Mouse (Mus musculus): ENCODE measurements around the gene Als2cr12.
"Not testable (repeated sequence)": the region's sequence is repeated elsewhere in the genome, so short reads cannot be mapped to it uniquely, and the experiment has no call there.

Gene Als2cr12

DNA sequence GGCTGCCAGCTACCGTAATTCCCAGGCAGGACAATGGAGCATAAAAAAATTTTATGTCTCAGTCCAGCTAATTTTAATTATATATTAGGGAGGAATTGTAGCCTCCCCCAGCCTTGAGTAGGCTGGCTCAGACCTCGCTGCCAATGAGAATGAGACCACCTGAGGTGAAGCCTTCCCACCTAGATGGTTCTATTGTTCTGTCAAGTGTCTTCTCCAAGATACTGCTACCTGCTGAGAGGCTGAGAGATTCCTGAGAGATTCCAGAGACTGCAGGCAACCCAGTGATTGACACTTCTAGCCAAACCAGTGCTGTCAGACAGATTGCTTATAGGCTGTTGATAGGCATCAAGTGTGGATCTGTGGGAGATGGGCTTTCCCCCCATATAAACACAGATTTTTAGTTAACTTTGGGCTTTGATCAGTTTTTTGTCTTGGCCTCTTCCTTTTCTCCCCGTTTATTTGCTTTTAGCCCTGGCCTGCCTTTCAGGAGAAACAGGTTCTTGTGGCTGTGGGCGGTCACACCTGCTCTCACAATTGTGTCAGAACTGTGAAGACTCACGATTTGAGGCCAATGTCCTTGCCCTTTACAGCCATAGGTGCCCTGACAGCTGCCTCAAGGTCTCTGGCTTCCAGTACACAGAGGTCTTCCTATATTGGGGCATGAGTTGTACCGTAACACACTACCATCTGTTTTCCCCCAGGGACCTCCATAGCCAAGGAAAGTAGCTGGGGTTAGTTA is 5.6 kb downstream of the Als2cr12 start:
- in situ Hi-C loops (cut with MboI) = no loop called here

DNA sequence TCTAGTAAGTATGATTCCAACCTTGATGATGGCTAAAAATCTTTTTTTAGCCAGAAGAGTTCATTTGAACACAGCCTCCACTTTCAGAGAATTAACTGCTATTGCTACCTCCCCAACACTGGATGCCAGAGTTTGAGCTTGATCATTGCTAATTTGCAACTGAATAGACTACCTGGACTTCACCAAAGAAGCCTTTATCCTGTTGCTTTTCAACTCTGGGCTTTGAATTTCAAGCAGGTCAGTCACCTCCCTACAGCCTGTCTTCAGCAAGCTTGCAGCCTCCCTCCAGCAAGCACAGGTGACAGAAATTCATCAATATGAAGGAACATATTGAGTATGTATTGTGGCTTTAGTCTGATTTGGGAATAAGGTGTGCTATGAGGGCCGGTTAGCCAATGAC is 6.4 kb downstream of the Als2cr12 start:
- in situ Hi-C loops (cut with MboI) = no loop called here

DNA sequence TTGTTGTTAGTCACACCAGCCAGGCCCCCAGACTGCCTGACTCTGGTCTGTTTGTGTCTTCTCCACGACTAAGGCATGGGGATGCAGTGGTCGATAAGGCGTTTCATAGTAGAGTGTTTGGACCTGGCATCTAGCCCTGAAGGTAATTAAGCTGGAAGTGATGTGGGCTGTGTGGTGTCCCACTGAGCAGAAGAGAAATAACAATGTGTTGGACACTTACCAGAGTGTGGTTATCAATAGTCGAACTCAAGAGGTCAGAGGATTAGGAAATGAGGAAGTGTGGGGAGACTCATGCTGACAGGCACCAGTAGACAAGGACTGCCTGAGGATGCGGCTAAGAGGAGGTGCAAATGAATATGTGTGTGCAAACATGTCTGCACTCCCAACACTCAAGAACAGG is 17.4 kb downstream of the Als2cr12 start:
- in situ Hi-C loops (cut with MboI) = not testable (repeated sequence)

DNA sequence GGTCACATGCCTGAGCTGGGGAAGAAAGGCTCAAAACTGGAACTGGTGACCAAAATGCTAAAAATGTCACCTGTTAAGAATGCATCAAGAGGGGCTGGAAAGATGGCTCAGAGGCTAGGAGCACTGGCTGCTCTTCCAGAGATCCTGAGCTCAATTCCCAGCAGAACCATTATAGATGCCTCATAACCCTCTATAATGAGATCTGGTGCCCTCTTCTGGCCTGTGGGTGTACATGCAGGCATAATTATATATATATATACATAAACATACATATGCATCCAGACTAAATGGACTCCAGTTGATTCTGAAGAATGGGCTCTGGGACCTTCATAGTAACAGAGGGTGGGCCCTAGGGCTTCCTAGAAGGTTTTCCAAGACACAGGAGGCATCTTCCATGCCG is 18.2 kb downstream of the Als2cr12 start:
- in situ Hi-C loops (cut with MboI) = no loop called here

DNA sequence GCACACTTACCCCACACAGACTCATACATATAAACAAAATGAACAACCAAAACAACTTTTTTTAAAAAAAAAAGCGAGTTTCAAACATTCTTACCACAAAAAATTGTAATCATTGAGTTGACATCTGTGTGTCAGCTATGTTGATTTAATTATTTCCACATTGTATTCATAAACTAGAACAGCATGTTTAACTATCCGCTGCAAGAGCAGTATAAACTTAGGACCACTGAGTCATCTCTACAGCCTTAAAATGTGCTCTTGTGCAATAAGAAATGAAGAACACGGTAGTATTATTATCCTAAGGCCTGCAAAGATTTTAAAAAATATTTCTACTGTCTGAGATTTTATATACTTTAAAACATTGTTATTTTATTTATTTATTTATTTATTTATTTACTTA is 20.8 kb downstream of the Als2cr12 start:
- in situ Hi-C loops (cut with MboI) = no loop called here

DNA sequence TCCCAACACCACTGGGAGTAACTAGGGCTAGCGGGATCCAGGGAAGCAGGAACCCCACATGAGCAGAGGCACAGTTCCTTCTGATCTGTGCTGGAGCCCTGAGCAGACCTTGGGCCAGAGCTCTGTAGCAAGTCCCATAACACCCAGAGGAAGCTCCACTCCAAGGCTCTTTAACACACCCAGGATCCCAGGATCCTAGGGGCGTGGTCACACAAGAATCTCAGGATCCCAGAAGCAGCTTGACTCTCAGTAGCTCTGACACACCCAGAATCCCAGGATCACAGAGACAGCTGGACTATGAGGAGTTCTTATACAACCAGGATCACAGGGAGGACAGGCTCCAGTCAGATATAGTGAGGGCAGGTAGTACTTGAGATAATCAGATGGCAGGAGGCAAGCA is 23.7 kb downstream of the Als2cr12 start:
- in situ Hi-C loops (cut with MboI) = no loop called here

DNA sequence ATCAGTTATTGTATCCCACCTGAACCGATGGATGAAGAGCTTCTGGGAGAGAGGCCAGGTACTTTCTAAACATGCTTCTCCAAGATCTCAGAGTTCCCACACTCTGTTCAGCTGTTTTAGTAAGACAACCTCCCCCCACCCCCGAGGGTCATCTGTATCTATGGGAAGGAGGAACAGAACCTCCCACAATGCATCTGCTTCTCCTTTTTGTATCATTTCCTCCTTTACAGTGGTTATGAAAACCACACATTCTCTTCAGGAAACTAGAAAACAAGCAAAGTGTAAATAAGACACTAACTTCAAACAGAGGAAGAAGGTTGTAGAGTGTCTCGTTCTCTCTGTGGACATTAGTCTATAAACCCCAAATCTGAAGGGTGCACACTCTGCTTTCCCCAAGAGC is 26.2 kb downstream of the Als2cr12 start:
- in situ Hi-C loops (cut with MboI) = not testable (repeated sequence)

DNA sequence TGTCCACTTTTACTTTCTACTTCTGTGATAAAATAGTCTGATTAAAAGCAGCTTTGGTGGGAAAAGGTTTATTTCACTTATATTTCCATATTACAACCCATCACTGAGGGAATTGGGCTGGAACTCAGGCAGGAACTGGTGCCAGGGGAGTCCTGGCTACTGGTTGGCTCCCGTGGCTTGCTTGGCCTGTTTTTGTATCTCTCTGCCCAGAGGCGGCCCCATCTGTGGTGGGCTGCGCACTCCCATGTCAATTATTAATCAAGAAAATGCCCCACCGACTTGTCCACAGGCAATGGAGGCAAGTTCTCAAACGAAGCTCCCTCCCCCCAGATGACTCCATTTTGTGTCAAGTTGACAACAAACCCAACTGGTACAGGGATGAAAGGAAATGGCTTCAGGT is 27.6 kb downstream of the Als2cr12 start:
- in situ Hi-C loops (cut with MboI) = no loop called here

DNA sequence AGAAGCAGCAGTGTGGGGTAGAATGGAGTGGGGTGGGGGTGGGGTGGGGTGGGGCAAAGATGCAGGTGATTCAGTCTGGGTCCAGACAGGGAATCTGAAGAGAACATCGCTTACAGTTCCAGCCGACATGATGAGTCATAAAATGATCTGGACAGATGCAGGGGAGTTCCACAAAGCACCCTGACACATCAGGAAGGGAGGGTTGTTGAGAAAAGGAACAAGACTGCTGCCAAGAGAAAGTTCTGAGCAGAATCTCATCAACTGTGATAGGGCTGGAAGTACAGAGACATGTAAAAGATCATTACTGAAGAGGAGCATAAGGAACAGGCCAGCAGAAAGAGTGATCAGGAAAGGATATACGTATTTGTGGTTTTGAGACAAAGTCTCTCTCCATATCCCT is 32.4 kb downstream of the Als2cr12 start:
- in situ Hi-C loops (cut with MboI) = not testable (repeated sequence)

DNA sequence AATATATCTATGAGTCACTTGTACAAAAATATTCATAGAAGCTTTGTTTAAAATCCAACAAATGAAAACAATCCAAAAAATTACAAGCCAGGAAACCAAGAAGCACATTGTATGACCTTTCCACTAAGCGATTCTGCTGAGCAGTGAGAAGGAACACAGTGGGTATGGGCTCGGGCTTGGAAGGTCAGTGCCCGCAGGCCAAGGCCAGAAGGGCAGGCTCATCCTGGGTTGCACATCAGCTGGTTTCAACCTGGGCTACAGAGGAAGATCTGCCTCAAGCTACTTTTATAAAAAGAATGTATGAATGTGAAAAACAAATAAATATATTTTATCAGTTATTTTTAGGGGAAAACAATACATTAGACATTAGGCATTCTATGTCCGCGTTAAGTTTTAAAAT is 33.1 kb downstream of the Als2cr12 start:
- in situ Hi-C loops (cut with MboI) = not testable (repeated sequence)

DNA sequence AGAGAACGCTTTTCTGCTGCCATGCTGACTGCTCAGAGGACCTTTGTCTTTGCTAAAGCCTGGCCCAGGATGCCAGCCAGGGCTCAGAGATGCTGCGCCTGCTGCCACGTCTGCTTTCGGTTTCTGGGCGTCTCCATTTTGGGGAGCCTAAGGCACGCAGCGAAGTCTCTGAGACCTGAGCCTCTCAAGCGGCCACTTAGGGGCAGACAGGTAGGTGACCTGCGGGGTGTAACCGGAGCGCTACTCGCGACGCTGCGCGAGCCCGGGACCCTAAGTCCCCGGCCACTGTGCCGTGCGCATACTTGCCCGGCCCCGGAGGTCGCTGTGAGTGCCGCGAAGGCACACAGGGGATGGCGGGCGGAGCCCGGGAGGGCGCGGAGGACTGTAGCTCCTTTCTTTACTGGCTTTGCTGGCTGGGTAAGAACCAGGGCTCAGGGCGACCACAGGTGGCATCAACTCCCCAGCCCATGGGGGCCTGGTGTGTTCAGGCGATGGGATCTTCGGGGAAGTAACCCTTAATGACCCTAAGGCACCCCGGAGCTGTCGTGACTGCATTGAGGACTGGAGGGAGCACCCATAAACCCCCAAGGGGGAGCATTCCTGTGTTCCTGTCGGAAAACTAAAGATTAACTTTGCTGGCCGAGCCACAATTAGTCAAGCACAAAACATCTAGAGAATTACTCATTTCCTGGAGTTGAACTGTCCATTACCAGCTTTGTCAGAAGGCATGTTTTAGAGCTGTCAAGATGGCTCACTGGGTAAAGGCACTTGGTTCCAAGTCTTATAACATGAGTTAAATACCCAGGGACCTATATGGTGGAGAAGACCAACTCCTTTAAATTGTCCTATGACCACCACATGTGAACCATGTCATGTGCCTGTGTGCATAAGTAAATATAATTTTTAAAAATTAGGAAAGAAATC is 43.0 kb downstream of the Als2cr12 start:
- in situ Hi-C loops (cut with MboI) = no loop called here

DNA sequence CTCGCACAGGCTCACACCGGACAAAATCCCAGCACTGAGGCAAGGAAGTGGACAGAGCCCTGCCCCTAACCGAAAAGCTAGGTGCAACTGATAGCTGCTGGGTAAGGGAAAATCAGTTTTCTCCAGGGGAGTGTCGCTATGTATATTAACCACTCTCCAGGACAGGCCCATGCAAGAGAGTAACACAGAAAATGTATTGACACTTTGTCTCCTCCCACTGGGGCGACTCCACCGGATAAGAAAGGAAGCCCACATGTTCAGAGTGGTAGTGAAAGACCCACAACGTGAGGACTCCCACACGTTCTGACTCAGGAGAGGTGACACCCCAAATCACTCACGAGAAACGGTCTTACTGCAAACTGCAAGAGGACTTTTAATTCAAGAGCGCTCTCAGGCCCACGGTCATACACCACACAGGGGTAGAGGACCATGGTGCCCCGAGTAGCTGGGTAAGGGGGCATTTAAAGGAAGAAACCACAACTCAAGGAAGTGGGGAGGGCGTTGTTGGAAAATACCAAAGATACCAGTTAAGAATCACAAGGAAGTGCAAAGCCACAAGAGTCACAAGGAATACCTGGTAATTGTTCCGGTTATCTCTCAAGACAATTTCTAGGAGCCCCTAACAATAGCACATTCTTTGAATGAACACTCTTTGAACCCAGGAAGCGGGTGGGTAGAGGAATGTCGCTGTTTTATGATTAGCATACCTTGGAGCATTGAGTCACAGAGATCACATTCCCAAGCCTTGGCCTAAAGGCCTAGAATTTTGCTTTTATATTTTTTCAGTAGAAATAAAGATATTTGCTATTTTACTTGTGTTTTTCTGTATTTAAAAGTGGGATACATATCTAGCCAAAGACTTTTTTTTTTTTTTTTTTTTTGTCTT is 44.0 kb downstream of the Als2cr12 start:
- in situ Hi-C loops (cut with MboI) = not testable (repeated sequence)

DNA sequence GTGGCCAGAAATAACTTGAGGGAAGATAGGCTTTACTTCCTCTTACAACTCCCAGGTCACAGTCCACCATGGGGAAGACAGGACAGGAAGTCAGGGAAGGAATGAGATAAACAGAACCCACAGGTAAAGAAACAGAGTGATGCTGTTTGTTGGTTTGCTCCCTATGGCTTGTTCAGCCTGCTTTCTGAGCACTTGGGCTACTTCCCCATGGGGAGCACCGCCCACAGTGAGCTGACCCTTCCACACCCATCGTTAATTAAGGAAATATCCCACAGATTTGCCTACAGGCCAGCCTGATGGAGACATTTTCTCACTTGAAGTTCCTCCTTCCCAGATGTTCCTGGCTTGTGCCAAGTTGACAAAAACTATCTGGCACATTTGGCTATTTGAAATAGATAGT is 66.9 kb downstream of the Als2cr12 start:
- in situ Hi-C loops (cut with MboI) = not testable (repeated sequence)

DNA sequence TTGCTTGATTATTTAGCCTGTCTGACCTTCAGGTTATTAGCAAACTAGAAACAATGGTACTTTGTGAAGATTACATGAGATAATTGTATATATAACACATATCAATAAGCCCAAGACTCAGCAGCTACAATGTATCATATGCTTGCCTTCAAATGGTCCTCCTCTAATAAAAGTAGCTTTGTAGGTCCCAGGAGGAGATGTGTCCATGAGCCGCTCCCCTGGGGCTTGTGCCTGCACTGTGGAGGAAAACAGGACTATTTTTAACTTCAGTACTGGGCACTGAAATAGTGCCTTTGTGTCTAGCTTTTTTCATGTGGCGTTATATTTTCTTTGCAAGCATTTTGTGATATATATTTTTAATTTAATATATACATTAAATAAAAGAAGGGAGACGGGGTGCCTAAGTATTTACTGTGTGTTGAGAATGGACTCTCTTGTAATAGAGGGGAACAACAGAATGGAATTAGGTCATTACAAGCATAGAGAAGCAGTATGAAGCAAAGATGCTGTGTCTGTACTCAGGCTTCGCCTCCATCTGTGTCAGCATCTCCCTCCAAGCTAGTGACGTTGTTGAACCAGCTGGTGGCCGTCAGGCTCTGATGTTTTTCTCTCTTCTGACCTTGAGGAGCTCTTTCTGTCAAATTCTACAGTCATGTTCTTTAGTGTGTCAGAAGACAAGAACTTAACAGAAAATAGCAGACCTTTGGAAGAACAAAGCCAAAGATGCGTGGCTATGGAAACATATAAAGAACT is 73.6 kb downstream of the Als2cr12 start:
- in situ Hi-C loops (cut with MboI) = no loop called here

DNA sequence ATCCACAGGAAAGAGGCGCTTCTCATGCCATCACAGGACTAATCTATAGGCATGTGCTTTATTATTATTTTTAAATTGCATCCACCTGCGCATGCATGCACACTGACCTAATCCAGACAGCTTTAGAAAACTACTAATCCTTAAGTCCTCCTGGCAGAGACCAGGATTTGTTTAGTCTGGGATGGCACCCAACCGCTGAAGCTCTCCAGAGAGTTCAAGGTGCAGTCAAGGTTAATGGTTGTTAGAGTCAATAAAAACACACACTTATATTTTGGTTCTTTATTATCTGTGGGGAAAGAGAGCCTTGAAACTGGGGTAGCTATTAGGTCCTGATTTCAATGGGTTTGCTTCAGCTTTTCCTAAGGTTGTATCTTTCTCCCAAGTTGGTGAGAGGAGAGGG is 74.5 kb downstream of the Als2cr12 start:
- in situ Hi-C loops (cut with MboI) = no loop called here

DNA sequence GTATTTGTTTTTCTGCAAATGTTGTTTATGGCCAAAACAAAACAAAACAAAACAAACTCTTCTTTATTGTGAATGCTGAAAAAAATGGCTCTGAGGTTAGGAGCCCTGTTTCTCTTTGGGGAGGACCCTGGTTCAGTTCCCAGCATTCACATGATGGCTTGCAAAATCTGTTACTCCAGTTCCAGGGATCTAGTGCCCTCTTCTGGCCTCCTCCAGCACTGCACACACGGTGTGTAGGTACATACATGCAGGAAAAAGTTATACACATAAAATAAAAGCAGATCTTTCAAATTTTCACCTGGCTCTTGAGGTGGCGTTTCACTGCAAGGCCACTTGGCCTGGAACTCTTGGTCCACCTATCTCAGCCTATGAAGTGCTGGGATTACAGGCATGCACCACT is 77.0 kb downstream of the Als2cr12 start:
- in situ Hi-C loops (cut with MboI) = no loop called here

DNA sequence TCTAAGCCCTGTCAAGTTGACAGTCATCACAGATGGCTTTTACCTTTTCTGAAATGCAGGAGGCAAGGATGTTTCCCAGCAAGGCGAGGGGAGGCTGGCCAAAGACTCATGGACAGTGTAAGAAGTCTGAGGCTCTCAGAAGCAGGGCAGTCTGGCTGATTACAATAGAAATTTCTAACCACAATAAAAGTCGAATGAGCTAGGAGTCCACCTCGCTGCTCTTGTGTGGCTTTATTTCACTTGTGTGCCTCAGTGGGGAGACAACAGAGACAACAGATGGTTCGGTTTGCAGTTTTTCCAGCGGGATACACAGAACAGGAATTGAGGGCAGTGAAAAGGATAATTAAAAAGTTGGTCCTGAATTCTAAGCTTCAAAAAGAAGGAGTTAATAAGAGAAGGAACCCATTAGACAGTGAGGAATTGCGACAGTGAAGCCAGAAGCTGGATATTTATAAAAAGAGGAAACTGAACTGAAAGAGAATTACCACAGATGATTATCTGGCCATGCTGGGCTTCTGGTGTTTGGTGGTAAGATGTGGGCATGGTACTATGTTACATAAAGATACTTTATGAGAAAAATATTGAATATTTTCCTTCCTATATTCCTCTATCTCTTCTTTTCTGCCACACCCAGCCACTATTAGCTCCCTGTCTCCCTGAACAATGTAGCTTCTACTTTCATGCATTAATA is 77.7 kb downstream of the Als2cr12 start:
- in situ Hi-C loops (cut with MboI) = no loop called here

DNA sequence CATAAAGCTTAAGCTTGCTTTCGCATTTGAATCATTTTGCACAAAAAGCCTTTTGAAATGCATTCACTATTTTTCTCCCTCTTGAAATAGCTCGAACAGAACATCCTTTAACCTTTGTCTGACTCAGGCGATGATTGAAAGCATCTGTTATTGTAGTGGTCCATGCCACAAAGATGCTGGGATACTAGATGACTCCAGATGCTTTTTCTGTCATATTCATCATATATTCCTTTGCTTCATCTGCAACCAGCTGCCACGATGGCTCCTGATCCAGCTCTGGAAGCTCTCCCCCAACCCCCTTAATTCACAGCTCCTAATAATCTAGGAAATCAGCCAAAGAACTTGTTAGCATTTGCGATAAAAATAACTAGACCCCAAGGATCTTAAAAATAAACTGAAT is 78.7 kb downstream of the Als2cr12 start:
- in situ Hi-C loops (cut with MboI) = no loop called here

DNA sequence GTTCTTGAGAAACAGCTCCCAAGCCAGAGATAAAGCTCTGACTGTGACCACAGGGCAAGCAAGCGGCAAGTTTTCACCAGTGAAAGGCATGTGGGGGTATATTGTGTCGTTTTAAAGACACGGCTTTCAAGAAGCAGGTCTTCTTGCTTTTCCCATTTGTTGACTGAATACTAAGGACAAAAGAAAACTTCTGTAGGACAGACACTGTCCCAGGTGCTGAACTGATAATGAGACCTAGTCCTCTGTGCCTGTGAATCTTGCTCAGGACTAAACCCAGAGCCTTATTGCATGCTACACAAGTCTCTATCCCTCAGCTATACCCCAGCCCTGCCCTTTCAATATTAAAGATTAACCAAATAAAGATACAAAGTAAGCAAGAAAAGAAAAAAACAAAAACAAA is 79.6 kb downstream of the Als2cr12 start:
- in situ Hi-C loops (cut with MboI) = no loop called here

DNA sequence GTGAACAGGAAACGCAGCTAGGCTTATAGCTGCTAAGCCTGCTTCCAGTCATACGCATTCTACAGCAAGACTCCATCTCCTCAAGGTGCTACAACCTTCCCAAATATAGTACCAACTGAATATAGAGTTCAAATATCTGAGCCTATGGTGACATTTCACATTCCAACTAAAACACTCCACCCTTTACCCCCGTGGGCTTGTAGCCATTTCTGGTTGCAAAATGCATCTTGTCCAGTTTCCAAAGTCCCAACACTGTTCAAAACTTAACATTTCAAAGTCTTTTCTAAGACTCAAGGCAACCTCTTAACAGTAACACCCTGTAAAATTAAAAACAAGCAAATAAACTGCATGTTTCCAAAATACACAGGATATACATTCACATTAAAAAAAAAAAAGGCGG is 80.6 kb downstream of the Als2cr12 start:
- in situ Hi-C loops (cut with MboI) = no loop called here

DNA sequence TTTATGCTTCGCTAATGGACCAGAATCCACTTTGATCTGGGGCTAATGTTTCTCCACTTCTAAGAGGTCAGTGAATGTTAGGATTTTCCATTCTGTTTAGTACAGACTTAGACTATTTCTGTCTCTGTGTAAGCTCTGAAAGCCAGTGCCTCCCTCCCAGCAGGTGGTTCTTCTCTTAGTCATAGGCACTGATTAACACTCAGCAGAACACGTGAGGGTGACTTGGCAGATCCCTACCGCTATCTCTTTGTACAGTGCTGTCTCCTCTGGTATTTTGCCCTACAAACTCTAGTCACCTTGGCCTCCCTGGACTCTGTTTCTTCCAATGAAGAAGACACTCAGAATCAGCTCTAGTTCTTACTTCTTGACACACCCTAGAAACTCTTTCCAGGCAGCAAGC is 81.4 kb downstream of the Als2cr12 start:
- in situ Hi-C loops (cut with MboI) = no loop called here

Measured in mature B cell (primary cell).